Mouse (Mus musculus): Measurements from ENCODE around the gene Itfg1.

GRCm38 (mm10) chr8:85877976-85878375 lies 37.3 kb upstream of the Itfg1 start:
- TF ChIP-seq CTCF (IDR thresholded peaks at IDR 0.05; ENCODE audit: control insufficient read depth, insufficient read depth, low read length): no peak
- no peak for TF ChIP-seq POLR2A (IDR thresholded peaks at IDR 0.05; ENCODE audit: borderline replicate concordance, control insufficient read depth, low read depth, low read length)
